In the genomic region with DNA sequence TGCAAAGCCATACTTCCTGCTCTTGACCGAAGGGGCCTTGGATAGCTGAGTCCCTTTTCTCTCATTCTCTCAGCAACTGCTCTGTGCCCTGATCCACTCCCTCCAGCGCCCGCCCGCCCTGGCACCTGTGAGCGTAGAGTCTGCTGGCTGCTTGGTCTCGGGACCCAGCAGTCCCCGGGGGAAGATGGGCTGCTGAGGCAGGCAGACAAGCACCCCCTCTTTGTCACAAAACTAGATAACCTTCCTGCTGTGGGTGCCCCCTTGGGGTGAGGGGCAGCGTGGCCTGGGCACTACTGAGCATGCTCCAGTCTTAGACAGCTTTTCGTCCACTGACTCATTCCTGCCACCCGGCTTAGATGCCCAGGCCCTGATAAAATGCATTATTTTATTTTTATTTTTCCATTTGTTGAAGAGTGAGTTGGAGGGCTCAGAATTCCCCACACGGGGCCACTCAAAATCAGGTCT, we compare ENCODE assay signal across 10 mouse cellular contexts. TPM values are rescaled to one million over a fixed set of nuclear protein-coding genes. Genes with fewer than 3 reads are reported as not detected.
DNase-seq lines count a peak whose midpoint lies in the region; ATAC-seq lines count a peak whose summit lies in the region.
"Had no signal": no experiment of that assay in that cellular context is flagged by ENCODE, and none has a peak within 500 bp of the region (broad histone marks: within the 10 kb centered on the region; RNA-seq: fewer than 3 reads in every experiment).

No protein-coding gene starts in this region.

- no peak overlapping the region for H3K4me3 ChIP-seq in heart, embryonic 15.5 days
- H3K4me3 ChIP-seq in hindbrain, embryonic 12.5 days: no peak overlapping the region
- H3K4me3 ChIP-seq in midbrain, embryonic 15.5 days: no peak overlapping the region

- H3K4me2 ChIP-seq in heart, embryonic 15.5 days: no peak overlapping the region
- no peak overlapping the region for H3K4me2 ChIP-seq in hindbrain, embryonic 12.5 days (replicated peaks)
- H3K4me2 ChIP-seq in midbrain, embryonic 15.5 days: peak overlapping the region; percentile 19; the same call in 1 of the 2 replicates

- no peaks in the 10 kb centered on the region for H3K27me3 ChIP-seq in heart, embryonic 15.5 days
- H3K27me3 ChIP-seq in hindbrain, embryonic 12.5 days: no peaks in the 10 kb centered on the region
- H3K27me3 ChIP-seq in midbrain, embryonic 15.5 days (replicated peaks): no peaks in the 10 kb centered on the region

- WGBS in heart, embryonic 15.5 days: 80% methylated on average over 11 of the region's 11 CpGs
- WGBS in hindbrain, embryonic 12.5 days: 76% methylated on average over 11 of the region's 11 CpGs
- WGBS in midbrain, embryonic 15.5 days: 56% methylated on average over 11 of the region's 11 CpGs

- H3K4me1 ChIP-seq in heart, embryonic 15.5 days (replicated peaks): peaks cover 53% of the 10 kb centered on the region
- H3K4me1 ChIP-seq in hindbrain, embryonic 12.5 days: peaks cover 51% of the 10 kb centered on the region
- H3K4me1 ChIP-seq in midbrain, embryonic 15.5 days: peaks cover 36% of the 10 kb centered on the region

- no peaks in the 10 kb centered on the region for H3K36me3 ChIP-seq in heart, embryonic 15.5 days
- H3K36me3 ChIP-seq in hindbrain, embryonic 12.5 days: no peaks in the 10 kb centered on the region
- H3K36me3 ChIP-seq in midbrain, embryonic 15.5 days (replicated peaks): no peaks in the 10 kb centered on the region

- H3K9ac ChIP-seq in heart, embryonic 15.5 days: 0 out of 2 replicates have a peak overlapping the region, but pooled peaks have one; percentile 3
- no peak overlapping the region for H3K9ac ChIP-seq in hindbrain, embryonic 12.5 days
- no peak overlapping the region for H3K9ac ChIP-seq in midbrain, embryonic 15.5 days

- no peak for ATAC-seq in heart, embryonic 15.5 days (replicated peaks; ENCODE audit: insufficient number of reproducible peaks, insufficient read depth, low FRiP score, low read depth)
- no peak for ATAC-seq in hindbrain, embryonic 12.5 days (ENCODE audit: low FRiP score)
- ATAC-seq in midbrain, embryonic 15.5 days (replicated peaks): peak; percentile 28; the same call in 1 of the 2 replicates
- ATAC-seq in megakaryocyte, adult 5-6 weeks (ENCODE audit: poor library complexity, severe bottlenecking): no peak
- ATAC-seq: activated CD4-positive, CD25-positive, alpha-beta regulatory T cell, adult 4 months had no signal

- H3K27ac ChIP-seq in heart, embryonic 15.5 days: 0 out of 2 replicates have a peak overlapping the region, but pooled peaks have one; percentile 24
- peak overlapping the region; percentile 67 for H3K27ac ChIP-seq in hindbrain, embryonic 12.5 days
- H3K27ac ChIP-seq in midbrain, embryonic 15.5 days: peak overlapping the region; percentile 77

- no peak for DNase-seq in heart, adult 9 months (ENCODE audit: low spot score in 2 of 2)
- DNase-seq in brain, adult 2 months (ENCODE audit: low read depth, low spot score): peak; percentile 35
- DNase-seq in thymus, postnatal 4 days: no peak
- no peak for DNase-seq in lung, adult 18-20 months
- DNase-seq: cerebellum, adult 9-10 months had no signal

- no peaks in the 10 kb centered on the region for H3K9me3 ChIP-seq in heart, embryonic 15.5 days (replicated peaks)
- H3K9me3 ChIP-seq in hindbrain, embryonic 12.5 days (replicated peaks): no peaks in the 10 kb centered on the region
- H3K9me3 ChIP-seq in midbrain, embryonic 15.5 days: no peaks in the 10 kb centered on the region

RNA-seq across cellular contexts. Expression of gene Stpg4, which starts 48.3 kb away (rescaled TPM):
- 0.23 TPM in 1 of 2 replicates, not detected in the other for polyA plus RNA-seq in heart, embryonic 15.5 days (2015; fragmentation: Nextera tagmentation; extraction: Ambion mirVana)
- 0.34 TPM in 1 of 2 replicates, not detected in the other for polyA plus RNA-seq in hindbrain, embryonic 12.5 days (2016; fragmentation: Nextera tagmentation; extraction: Ambion mirVana)
- polyA plus RNA-seq in midbrain, embryonic 15.5 days (2015; fragmentation: Nextera tagmentation; extraction: Ambion mirVana): 0.42 and 0.54 TPM in 2 replicates
- total RNA-seq in megakaryocyte, adult 5-6 weeks (2015): not detected in 2 replicates
- total RNA-seq in megakaryocyte, adult 5-6 weeks (2017): not detected in 2 replicates
- polyA plus RNA-seq: activated CD4-positive, CD25-positive, alpha-beta regulatory T cell, adult 4 months had no signal

Comparison
In these comparisons a context has a peak if more than half of its experiments do, and no peak if none do; other contexts are left out.
1. H3K27ac ChIP-seq: peak in every context shown above with its lines; median percentile 77 in midbrain, embryonic 15.5 days; 67 in hindbrain, embryonic 12.5 days; 24 in heart, embryonic 15.5 days.